Mouse (Mus musculus) embryonic stem cell, embryonic (primary cell): ENCODE measurements around the gene Galnt12.

Source experiments
- CTCF ChIA-PET, 4 experiments: fragments of 300-600 bp in 2 of 4; fragments of 350-600 bp in 2 of 4; sonication (Branson Sonifier 250); formaldehyde crosslinking; loops; one replicate each; lab custom pipeline; 2022; ENCODE audit warnings: inconsistent platforms in 2 of 4; lab: Charles Lee
- POLR2A ChIA-PET, 4 experiments: fragments of 300-600 bp in 2 of 4; fragments of 350-600 bp in 2 of 4; sonication (Branson Sonifier 250); formaldehyde crosslinking; loops; one replicate each; lab custom pipeline; 2022; ENCODE audit warnings: antibody characterized with exemption in 4 of 4, inconsistent platforms in 1 of 4; lab: Charles Lee

Galnt12 gene

DNA sequence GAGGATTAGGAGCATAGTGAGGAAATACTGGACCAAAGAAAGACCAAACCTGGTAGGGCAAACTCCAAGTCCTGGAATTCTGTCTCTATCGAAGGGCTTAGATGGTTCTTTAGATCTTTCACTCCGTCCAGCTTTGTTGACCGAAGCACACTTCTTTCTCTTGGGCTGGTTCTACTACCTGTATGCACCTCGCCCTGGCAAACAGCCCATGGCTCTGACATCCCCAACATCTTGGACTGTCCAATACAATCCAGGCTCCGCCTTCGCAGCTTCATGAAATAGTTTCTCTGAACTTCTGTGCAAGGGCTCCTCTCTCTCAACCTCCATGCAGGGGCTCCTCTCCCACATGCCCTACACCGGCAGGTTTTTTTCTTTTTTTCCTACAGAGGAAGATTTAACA lies 7.9 kb upstream of the Galnt12 start:
- POLR2A ChIA-PET, result no interaction called here
- CTCF ChIA-PET, result no interaction called here

DNA sequence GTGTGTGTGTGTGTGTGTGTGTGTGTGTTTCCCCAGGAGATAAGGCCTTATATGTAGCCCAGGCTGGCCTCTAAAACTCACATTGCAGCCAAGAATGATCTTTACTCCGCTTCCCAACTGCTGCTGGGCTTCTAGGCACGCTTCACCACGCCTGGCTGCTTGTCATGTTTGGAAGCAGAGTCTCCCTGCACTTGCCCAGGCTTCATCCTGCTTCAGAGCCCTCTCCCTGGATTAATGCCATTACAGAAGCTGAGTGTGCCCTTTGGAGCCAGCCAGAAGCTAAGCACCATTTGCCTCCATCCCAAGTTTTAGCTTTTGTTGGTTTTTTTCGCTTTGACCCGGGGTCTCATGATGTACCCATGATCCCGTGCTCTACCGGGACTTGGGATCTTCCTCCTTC lies 3.0 kb upstream of the Galnt12 start:
- ChIA-PET CTCF (interaction anchor here in 1 of 4 experiments (0.6 kb wide), 1 partner anchor 22 kb away, joined by 6 read pairs; no protein-coding TSS in a partner anchor), POLR2A (no interaction called here)

- ChIA-PET POLR2A (no interaction called here), CTCF (interaction anchor here in 3 of 4 experiments (0.6 to 1.4 kb wide), 3 partner anchors 43 to 180 kb away, joined by 3 to 4 read pairs (median 3); no protein-coding TSS in a partner anchor)
These were observed 795 bp downstream of the Galnt12 start for GRCm38 (mm10) chr4:47092387-47093021.

GRCm38 (mm10) chr4:47093161-47093560 lies 1.5 kb downstream of the Galnt12 start:
- ChIA-PET CTCF (interaction anchor here in 1 of 4 experiments (0.5 kb wide), 1 partner anchor 548 kb away, joined by 5 read pairs; no protein-coding TSS in a partner anchor), POLR2A (no interaction called here)

DNA sequence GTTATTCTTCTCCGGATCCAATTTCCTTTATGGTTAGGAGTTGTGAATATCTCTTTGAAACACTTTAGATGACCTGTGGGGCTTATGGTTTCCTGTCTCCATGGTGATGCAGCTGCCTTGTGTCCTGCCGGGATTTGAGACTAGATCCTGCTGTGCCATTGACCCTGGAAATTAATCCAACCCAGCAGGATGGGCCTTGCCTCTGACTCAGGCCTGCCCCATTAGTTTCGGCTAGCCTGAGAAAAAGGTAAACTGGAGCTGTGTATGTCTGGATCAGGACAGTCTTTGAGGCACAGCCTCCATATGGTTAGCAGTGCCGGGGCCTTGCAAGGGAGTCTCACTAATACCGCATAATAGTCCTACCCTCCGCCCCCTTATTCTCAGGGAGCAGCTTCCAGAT lies 1.9 kb downstream of the Galnt12 start:
- POLR2A ChIA-PET, result interaction anchor here in 1 of 4 experiments (0.6 kb wide), 1 partner anchor 91 kb away, joined by 7 read pairs; no protein-coding TSS in a partner anchor
- CTCF ChIA-PET, result interaction anchor here in 1 of 4 experiments (0.5 kb wide), 1 partner anchor 549 kb away, joined by 5 read pairs; no protein-coding TSS in a partner anchor

DNA sequence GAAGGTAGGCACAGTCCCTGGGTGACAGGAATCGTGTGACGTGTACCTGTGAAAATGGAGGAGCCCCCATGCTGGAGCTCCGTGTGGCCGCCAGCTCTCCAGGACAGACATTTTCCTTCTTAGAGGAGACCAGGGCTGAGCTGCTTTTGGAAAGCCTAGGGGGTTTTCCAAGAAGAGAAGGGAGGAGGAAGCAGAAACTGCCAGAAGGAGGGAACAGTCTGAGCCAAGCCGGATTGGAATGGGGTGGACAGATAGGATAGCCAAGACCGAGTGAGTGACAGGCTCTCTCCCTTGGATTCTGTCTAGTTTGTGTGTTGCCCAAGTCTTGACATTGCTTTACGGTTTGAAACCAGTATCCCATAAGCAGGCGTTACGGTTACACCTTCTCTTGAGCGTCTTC lies 11.9 kb downstream of the Galnt12 start:
- ChIA-PET POLR2A (no interaction called here), CTCF (interaction anchor here in 1 of 4 experiments (0.6 kb wide), 1 partner anchor 35 kb away, joined by 4 read pairs; no protein-coding TSS in a partner anchor)

- CTCF ChIA-PET, result interaction anchor here in 3 of 4 experiments (0.6 to 3.0 kb wide), 5 partner anchors 10 to 61 kb away, joined by 3 to 15 read pairs (median 3); partner anchors contain the start of gene Galnt12 (in 1 of the 3)
- POLR2A ChIA-PET, result no interaction called here
These were observed 20.2 kb downstream of the Galnt12 start for GRCm38 (mm10) chr4:47111885-47112284.

GRCm38 (mm10) chr4:47112560-47112959 lies 20.9 kb downstream of the Galnt12 start:
- POLR2A ChIA-PET, result no interaction called here

DNA sequence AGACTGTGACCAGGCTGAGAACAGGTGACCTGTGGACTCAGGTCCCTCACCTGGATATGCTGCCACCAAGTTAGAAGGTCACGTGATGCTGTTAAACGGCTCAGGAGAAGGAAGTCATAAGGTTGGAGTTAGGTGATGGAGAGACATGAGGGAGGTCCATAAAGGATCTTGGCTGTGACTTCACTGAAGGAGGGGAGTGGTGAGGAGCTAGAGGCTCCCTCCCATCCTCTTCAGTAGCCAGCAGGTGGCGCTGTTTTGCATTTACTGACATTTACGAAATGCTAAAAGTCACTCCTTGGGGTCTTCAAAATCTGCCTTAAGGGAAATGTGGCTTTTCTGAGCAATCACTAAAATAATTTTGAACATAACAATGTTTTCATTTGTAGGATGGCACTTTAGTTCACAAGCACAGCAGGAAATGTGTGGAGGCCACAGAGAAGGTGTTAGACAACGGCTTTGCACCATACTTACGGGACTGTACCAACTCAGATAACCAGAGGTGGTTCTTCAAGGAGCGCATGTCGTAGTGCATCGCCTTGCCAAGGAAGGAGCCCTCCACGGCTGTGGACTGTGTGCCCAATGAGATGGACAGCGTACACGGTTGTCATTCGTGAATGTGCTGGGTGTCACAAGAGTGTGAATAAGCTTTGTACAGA lies 30.5 kb downstream of the Galnt12 start:
- POLR2A ChIA-PET, result no interaction called here

More at GRCm38 (mm10) chr4:47112560-47112959, 20.9 kb downstream of the Galnt12 start:
- CTCF ChIA-PET, result interaction anchor here in 3 of 4 experiments (0.6 to 3.0 kb wide), 4 partner anchors 9 to 18 kb away, joined by 3 to 15 read pairs (median 8); no protein-coding TSS in a partner anchor

GRCm38 (mm10) chr4:47124140-47124711 lies 32.5 kb downstream of the Galnt12 start:
- ChIA-PET POLR2A (interaction anchor here in 1 of 4 experiments (0.7 kb wide), 1 partner anchor 8 kb away, joined by 3 read pairs; no protein-coding TSS in a partner anchor), CTCF (interaction anchor here in 1 of 4 experiments (0.6 kb wide), 1 partner anchor 212 kb away, joined by 3 read pairs; no protein-coding TSS in a partner anchor)

More for the DNA sequence above, 30.5 kb downstream of the Galnt12 start:
- CTCF ChIA-PET, result interaction anchor here (0.5 to 2.3 kb wide), 38 partner anchors 9 to 890 kb away, joined by 3 to 17 read pairs (median 3); partner anchors contain the start of gene Tgfbr1 (in 2 of the 4)

DNA sequence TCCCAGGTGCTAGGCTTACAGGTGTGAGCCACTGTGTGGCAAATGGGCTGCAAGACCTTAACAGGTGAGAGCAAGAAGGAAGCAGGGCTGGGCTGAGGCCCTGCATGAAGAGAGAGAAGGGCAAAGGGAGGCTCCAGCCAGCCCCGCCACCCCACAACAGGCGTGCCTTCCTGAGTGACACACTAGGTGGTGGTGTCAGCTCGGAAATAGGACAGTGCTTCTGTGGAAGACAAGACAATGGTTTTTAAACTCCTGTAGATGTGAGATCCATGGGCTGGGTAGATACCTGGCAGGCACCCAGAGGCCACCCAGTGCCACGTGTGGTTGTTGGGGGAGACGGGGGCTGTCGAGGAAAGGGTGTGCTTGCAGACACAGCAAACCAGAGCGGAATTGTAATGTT lies 36.8 kb downstream of the Galnt12 start:
- ChIA-PET CTCF (interaction anchor here in 1 of 4 experiments (0.6 kb wide), 1 partner anchor 127 kb away, joined by 3 read pairs; no protein-coding TSS in a partner anchor), POLR2A (interaction anchor here in 1 of 4 experiments (1.0 kb wide), 1 partner anchor 223 kb away, joined by 5 read pairs; no protein-coding TSS in a partner anchor)

DNA sequence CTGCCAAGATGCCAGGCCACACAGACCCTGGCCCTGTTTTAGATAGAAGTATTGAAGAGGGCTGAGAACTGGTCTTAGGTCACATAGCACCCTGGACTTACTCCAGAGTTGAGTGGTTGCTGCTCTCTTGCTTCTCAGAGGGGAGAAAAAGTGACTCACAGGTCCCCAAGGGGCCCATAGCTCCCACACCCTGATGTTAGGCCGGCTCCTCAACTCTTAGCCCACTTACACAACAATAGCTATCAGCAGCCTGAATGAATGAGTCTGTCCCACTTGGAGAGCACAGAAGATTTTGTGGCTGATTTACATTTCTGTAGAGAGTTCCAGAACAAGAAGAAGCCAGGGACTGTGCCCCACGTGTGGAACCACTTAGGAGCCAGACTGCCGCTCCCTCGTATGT lies 37.9 kb downstream of the Galnt12 start:
- CTCF ChIA-PET, result interaction anchor here in 3 of 4 experiments (0.5 to 1.5 kb wide), 9 partner anchors 10 to 223 kb away, joined by 3 to 14 read pairs (median 4); no protein-coding TSS in a partner anchor
- POLR2A ChIA-PET, result interaction anchor here in 3 of 4 experiments (0.6 to 1.3 kb wide), 10 partner anchors 12 to 224 kb away, joined by 3 to 7 read pairs (median 3); partner anchors contain the start of gene Tgfbr1 (in 1 of the 3)

DNA sequence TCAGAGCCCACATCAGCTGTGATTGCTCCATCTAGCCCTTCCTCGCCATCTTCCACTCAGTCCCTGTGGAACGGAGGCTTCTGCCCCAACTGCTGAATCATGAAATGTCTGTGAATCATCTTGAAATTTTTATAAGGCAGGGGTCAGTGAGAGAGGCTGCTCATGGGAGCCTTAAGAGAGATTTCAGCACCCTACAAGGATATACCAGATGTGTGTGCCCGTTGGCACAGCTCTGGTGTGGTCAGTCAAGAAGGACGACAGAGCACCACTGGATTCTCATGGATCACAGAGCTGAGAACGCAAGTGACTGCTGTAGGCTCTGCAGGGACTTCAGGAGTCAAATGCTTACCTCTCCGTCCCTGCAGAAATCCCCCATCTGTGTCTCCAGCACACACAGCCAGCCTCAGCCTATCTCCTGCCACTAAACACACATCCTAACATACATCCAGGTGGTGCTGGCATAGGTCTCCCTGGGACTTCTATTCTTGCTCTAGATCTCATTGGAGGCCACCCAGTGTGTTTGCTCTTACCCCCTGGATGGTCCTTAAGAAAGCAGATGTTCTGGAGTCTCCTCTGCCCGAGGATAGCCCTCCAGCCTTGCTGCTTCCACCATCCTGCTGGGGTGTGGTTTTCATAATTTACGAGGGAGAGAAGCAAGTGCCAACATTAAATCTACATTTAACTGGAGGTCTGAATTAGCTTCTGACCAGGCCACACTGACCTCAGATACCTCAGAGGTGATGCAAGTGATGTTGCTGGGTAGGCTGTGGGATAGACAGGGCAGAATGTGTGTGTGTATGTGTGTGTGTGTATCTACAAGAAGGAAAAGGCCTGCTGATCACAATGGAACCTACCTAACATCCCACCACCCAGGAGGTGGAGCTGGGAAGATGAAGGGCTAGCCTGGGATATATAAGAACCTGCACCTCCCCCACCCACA lies 38.7 kb downstream of the Galnt12 start:
- CTCF ChIA-PET, result interaction anchor here in 3 of 4 experiments (0.5 to 1.5 kb wide), 8 partner anchors 8 to 221 kb away, joined by 3 to 14 read pairs (median 4); no protein-coding TSS in a partner anchor
- POLR2A ChIA-PET, result interaction anchor here in 2 of 4 experiments (0.9 to 1.3 kb wide), 5 partner anchors 31 to 223 kb away, joined by 3 to 7 read pairs (median 3); partner anchors contain the start of gene Tgfbr1 (in 1 of the 2)

GRCm38 (mm10) chr4:47131931-47132330 lies 40.2 kb downstream of the Galnt12 start:
- POLR2A ChIA-PET, result no interaction called here
- CTCF ChIA-PET, result interaction anchor here in 2 of 4 experiments (0.6 to 0.8 kb wide), 3 partner anchors 9 to 881 kb away, joined by 3 to 6 read pairs (median 3); no protein-coding TSS in a partner anchor

DNA sequence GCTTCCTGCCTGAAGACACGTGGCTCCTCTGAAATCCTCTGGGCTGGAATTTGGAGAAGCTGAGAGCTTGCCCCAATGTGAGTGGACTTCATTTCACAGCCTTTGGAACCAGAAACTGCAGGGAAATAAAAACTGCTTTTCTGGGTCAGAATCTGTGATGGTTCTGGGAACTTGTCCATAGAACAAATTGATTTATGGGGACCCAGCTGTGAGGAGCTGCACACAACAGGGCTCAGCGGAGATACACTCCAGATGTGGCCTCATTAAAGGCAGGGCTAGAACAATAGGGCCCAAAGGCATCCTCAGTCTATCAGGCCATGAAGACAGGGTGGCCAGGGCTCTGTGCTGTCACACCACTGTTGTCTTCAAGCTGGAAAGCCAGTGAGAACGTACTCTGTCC lies 40.7 kb downstream of the Galnt12 start:
- ChIA-PET CTCF (interaction anchor here in 2 of 4 experiments (0.8 to 1.3 kb wide), 3 partner anchors 10 kb away, joined by 3 read pairs; no protein-coding TSS in a partner anchor), POLR2A (no interaction called here)

GRCm38 (mm10) chr4:47136699-47137101 lies 45.0 kb downstream of the Galnt12 start:
- POLR2A ChIA-PET, result interaction anchor here in 1 of 4 experiments (1.7 kb wide), 1 partner anchor 12 kb away, joined by 5 read pairs; no protein-coding TSS in a partner anchor
- CTCF ChIA-PET, result interaction anchor here in 1 of 4 experiments (0.8 kb wide), 1 partner anchor 15 kb away, joined by 4 read pairs; no protein-coding TSS in a partner anchor

GRCm38 (mm10) chr4:47137479-47137878 lies 45.8 kb downstream of the Galnt12 start:
- POLR2A ChIA-PET, result interaction anchor here in 1 of 4 experiments (1.7 kb wide), 1 partner anchor 11 kb away, joined by 5 read pairs; no protein-coding TSS in a partner anchor
- CTCF ChIA-PET, result interaction anchor here in 1 of 4 experiments (0.8 kb wide), 1 partner anchor 16 kb away, joined by 4 read pairs; no protein-coding TSS in a partner anchor
